Mouse (Mus musculus): ENCODE measurements at regions not wholly inside any gene's neighbourhood (a gene's known extent, or its start where the extent isn't known, plus 50 kb on each side); places are given as distances from the start of the nearest gene placed in this dataset.

DNA sequence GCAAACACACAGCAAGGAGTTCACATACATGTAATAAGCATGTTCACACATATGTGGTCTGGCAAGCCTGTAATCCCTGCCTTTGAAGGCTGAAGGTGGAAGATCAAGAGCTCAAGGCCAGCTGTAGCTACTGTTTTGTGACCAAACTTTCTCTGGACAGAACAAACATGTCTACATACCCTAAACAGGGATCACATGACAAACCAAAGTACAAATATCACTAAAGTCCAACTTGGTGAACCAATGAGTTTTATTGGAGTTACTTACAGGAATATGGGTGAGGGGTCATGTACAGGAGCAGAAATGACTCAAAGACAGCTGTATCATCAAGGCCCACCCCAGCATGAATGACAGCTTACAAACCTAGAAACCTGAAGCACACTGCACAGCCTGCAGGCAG, 56.6 kb upstream of the Glrp1 start:
- TF ChIP-seq EP300 (optimal IDR thresholded peaks at IDR 0.05) (no peak), CTCF (IDR thresholded peaks at IDR 0.05; ENCODE audit: low read depth) (no peak)
